Mouse (Mus musculus): ENCODE measurements around the gene Map3k4.

Map3k4 gene

GRCm38 (mm10) chr17:12271805-12272204, 46.8 kb downstream of the Map3k4 start:
- DNase-seq (ENCODE audit: low spot score in 2 of 2): no peak

GRCm38 (mm10) chr17:12268538-12268937, 50.1 kb downstream of the Map3k4 start:
- no peak for DNase-seq (ENCODE audit: low spot score in 2 of 2)

- DNase-seq (ENCODE audit: low spot score in 2 of 2): no peak
Observed at GRCm38 (mm10) chr17:12268091-12268490, 50.5 kb downstream of the Map3k4 start.

- peak; percentile 40 to 45 for DNase-seq (ENCODE audit: low spot score in 2 of 2)
Observed at GRCm38 (mm10) chr17:12265969-12266925, 52.3 kb downstream of the Map3k4 start.

DNA sequence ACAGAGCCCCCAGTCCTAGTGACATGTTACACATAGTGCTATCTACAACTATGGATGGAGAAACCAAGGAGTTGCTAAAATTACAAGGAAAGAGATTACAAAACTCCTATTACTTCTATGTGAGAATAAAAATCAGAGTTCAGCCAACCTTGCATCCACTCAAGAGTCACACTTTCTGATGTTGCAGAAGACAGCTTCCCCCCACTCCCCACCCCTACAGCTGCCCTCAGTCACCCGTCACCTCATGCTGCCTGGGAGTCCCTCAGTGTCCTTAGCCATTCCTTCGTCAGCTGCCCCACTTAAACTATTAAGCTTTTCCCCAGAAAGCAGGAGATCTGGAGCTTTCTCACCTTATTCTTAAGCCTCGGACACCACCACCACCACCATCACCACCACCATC, 54.3 kb downstream of the Map3k4 start:
- no peak for DNase-seq (ENCODE audit: low spot score in 2 of 2)

- DNase-seq (ENCODE audit: low spot score in 2 of 2): no peak
Observed at GRCm38 (mm10) chr17:12263787-12264186, 54.8 kb downstream of the Map3k4 start.

- no peak for DNase-seq (ENCODE audit: low spot score in 2 of 2)
Observed at GRCm38 (mm10) chr17:12262851-12263250, 55.7 kb downstream of the Map3k4 start.

- no peak for DNase-seq (ENCODE audit: low spot score in 2 of 2)
Observed at GRCm38 (mm10) chr17:12261887-12262286, 56.7 kb downstream of the Map3k4 start.

DNA sequence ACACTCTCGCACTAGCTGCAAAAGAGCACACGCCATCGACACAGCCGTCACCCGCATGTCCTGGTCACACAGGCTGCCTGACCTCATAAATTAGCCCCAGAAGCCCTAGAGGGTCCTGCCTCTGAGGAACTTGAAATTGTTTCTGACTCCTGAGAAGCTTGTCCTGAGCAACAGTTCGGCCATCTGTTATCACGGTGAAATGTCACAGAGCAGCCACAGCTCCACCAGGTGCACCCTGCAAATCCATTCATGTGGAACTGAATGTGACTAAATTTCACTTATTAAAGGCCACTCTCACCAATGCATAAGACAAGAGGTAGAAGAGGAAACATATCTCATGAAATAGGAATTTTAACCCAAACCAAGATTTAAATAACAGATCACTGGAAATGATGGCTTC, 57.2 kb downstream of the Map3k4 start:
- DNase-seq (ENCODE audit: low spot score in 2 of 2): no peak

GRCm38 (mm10) chr17:12259957-12260356, 58.6 kb downstream of the Map3k4 start:
- no peak for DNase-seq (ENCODE audit: low spot score in 2 of 2)

GRCm38 (mm10) chr17:12258517-12258916, 60.1 kb downstream of the Map3k4 start:
- no peak for DNase-seq (ENCODE audit: low spot score in 2 of 2)

DNA sequence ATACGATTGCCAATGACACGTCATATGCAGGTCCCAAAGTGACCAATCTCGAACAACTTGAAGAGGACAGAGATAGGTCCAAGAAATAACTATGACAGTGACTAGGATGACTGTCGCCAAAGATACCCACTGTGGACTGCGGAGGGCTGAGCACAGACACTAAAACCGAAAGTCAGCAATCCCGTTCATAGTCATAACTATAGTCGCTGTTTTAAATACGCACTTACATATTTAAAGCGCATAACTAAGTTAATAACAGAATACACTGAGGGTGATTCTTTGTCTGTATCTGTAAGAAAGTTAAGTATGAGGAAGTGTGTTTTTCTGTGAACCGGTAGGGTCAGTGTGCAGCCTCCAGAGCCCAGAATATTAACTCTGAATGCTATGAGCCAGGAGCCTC, 62.5 kb downstream of the Map3k4 start:
- DNase-seq (ENCODE audit: low spot score in 2 of 2): no peak

- DNase-seq (ENCODE audit: low spot score in 2 of 2): no peak
Observed at GRCm38 (mm10) chr17:12250581-12250980, 68.0 kb downstream of the Map3k4 start.

DNA sequence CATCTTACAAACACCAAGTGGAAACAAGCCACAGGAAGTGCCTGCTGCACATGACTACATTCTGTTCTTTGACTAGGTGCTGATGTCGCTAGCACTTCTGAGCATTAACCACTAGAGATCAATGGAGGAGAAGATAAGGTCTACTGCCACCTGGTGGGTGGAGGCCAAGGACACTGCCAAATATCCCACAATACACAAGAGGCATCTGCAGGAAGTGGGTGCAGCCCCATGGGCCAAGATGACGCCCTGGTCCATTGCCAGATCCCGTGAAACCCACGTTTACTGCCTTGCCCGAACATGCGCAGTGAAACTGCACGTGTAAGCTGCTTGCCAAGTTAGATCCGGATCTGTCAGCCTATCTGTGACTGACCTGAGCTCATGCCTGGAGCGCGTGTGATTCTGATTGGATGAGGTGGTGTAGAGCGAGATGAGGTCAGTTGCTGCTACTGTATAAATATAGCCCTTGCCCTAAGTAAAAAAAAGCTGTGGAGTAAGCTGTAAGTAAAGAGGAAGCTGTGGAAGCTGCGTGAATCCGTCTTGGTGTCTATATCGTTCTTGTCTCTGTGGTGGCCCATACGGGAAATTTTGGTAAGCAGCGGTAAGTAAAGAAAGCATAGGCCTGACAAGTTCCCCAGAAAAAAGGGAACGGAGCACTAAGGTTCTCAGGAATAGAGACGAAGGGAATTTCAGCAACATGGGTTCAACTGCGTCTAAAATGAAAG, 68.7 kb downstream of the Map3k4 start:
- peak in 1 of 2 experiments; percentile 51 for DNase-seq (ENCODE audit: low spot score in 2 of 2)

- no peak for DNase-seq (ENCODE audit: low spot score in 2 of 2)
Observed at GRCm38 (mm10) chr17:12240701-12241100, 77.9 kb downstream of the Map3k4 start.

DNA sequence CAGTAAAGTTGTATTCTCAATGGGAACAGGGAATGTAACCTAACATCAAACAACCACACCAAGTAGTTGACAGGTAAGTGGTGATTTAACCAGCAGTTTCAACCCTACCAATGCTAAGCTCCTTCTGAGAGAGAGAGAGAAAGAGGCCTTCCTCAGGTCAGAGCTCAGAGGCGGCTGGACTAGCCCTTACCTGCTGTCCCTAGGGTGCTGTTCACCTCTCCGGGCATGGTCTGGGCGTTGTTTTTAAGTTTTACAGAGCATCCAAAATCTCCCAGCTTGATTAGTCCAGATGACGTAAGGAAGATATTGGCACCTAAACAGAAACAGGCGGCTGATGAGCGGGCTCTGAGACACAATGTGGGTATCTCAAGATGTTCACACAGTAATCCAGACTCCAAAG, 85.9 kb downstream of the Map3k4 start:
- no peak for DNase-seq (ENCODE audit: low spot score in 2 of 2)

GRCm38 (mm10) chr17:12231087-12231486, 87.5 kb downstream of the Map3k4 start:
- no peak for DNase-seq (ENCODE audit: low spot score in 2 of 2)

DNA sequence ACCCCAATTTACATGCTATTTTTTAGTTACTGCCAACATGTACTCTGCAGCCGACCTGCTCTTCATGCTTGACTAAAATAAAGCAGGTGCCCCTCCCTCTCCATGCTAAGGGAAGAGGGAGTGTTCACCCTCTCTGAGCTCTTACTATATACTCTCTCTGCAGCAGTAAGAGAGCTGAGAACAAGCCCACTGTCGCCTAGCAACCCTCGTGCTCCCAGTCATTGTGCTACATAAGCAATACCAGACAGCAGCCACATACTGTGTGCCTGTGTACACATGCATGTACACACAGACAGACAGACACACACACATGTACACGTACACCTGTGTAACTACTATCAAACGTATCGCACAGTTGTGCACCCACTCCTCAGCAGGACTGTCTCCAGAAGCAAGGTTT, 88.4 kb downstream of the Map3k4 start:
- no peak for DNase-seq (ENCODE audit: low spot score in 2 of 2)

DNA sequence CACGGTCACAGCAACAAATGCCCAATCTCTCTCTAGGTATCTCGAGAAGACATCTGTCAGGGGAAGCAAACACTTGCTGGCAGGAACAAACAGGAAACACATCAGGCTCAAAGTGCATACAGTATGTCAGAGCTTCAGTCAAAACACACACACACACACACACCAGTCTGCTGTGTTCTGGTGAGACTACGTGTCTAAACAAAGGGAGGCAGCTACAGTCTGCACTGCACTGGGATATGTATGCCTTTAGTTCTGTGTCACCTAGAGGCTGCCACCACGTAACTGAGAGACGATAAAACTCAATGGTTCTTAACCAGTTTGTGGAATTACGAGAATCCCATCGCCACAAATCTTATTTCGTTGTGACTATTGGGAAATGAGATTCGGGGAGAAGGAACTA, 88.8 kb downstream of the Map3k4 start:
- DNase-seq (ENCODE audit: low spot score in 2 of 2): no peak

GRCm38 (mm10) chr17:12228471-12228870, 90.1 kb downstream of the Map3k4 start:
- no peak for DNase-seq (ENCODE audit: low spot score in 2 of 2)

DNA sequence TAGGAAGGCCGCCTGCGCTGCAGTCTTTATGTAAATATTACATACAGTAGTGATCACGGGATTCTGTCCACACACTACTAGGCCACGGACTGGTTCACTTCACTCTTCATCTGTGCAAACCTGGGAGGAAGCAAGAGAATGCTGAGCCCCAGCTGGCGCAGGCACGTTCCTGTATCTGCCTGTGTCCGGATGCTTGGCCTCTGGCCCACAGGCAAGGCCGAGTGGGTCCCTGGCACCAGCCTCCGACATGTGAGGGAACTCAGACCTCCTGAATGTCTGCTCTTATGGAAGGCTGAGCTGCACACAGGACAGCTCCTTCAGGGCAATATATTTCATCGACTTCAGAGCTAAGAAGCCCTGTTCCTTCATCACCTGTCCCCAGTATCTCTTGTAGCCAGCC, 90.6 kb downstream of the Map3k4 start:
- DNase-seq (ENCODE audit: low spot score in 2 of 2): no peak

GRCm38 (mm10) chr17:12226551-12226950, 92.0 kb downstream of the Map3k4 start:
- DNase-seq (ENCODE audit: low spot score in 2 of 2): no peak

GRCm38 (mm10) chr17:12225227-12225626, 93.4 kb downstream of the Map3k4 start:
- DNase-seq (ENCODE audit: low spot score in 2 of 2): no peak
